Mouse (Mus musculus) heart, embryonic 11.5 days (tissue): Measurements from ENCODE around the gene Rasal2. TPM values are rescaled to one million over a fixed set of nuclear protein-coding genes. Genes with fewer than 3 reads are reported as not detected.

ENCODE experiments used
- ATAC-seq: fragments of 200-750 bp; cut with Nextera tagmentation; replicated peaks from 2 replicates; pipeline ENCODE4 v1.8.0; 2017; ENCODE audit warnings: moderate library complexity; ENCODE audit not compliant: insufficient number of reproducible peaks, low FRiP score, low TSS enrichment
- H3K27ac ChIP-seq: fragments of 300-500 bp; sonication (generic); 2 replicates; pipeline ENCODE4 v1.5.1; 2014; ENCODE audit warnings: mild to moderate bottlenecking, low read depth, low read length
- H3K27me3 ChIP-seq: fragments of 300-500 bp; sonication (generic); 2 replicates; pipeline ENCODE4 v1.6.1; 2014; ENCODE audit warnings: mild to moderate bottlenecking, low read length, mixed read lengths; ENCODE audit not compliant: control insufficient read depth, insufficient read depth
- H3K36me3 ChIP-seq: fragments of 300-500 bp; sonication (generic); 2 replicates; pipeline ENCODE4 v1.6.1; 2014; ENCODE audit warnings: mild to moderate bottlenecking, low read length, moderate library complexity, mixed read lengths; ENCODE audit not compliant: control insufficient read depth, insufficient read depth
- H3K4me1 ChIP-seq: fragments of 300-500 bp; sonication (generic); 2 replicates; pipeline ENCODE4 v1.6.1; 2014; ENCODE audit warnings: low read length; ENCODE audit not compliant: control insufficient read depth, insufficient read depth
- H3K4me2 ChIP-seq: fragments of 300-500 bp; sonication (generic); 2 replicates; pipeline ENCODE4 v1.6.1; 2014; ENCODE audit warnings: mild to moderate bottlenecking, moderate library complexity
- H3K4me3 ChIP-seq: fragments of 300-500 bp; sonication (generic); 2 replicates; pipeline ENCODE4 v1.5.1; 2014; ENCODE audit warnings: low read depth, low read length
- H3K9ac ChIP-seq: fragments of 300-500 bp; sonication (generic); 2 replicates; pipeline ENCODE4 v1.6.1; 2014; ENCODE audit warnings: mild to moderate bottlenecking, low read depth, low read length, moderate library complexity
- H3K9me3 ChIP-seq: fragments of 300-500 bp; sonication (generic); replicated peaks from 2 replicates; pipeline ENCODE4 v1.6.1; 2016; ENCODE audit warnings: low read length; ENCODE audit not compliant: control insufficient read depth
- WGBS: fragments of 180-500 bp; shearing (Covaris S2); extraction: QIAGEN DNeasy Blood & Tissue Kit; methylation state at CpG from one replicate; pipeline ENCODE4 v1.1.7; 2014; ENCODE audit not compliant: insufficient replicate concordance; 5-methylcytosine and 5-hydroxymethylcytosine counted together
- polyA plus RNA-seq: library from polyadenylated mRNA; unstranded; fragments of >200 nt; fragmentation: Nextera tagmentation; extraction: Ambion mirVana; gene quantifications from 2 replicates; pipeline ENCODE4 v1.2.1, GENCODE M21; 2014

Gene Rasal2
- polyA plus RNA-seq, 1 experiment from 2014 or later = 16.4 TPM

- Histone ChIP-seq H3K4me2 (no peak overlapping the region), H3K27ac (no peak overlapping the region), H3K27me3 (no peaks in the 10 kb centered on the region), H3K9ac (no peak overlapping the region), H3K4me3 (no peak overlapping the region), H3K4me1 (no peaks in the 10 kb centered on the region), H3K9me3 (no peaks in the 10 kb centered on the region), H3K36me3 (no peaks in the 10 kb centered on the region)
- no peak for ATAC-seq
- 80% methylated on average over 3 of the region's 3 CpGs for WGBS
These were observed 116.5 kb downstream of the Rasal2 start for GRCm38 (mm10) chr1:157295868-157296267.

GRCm38 (mm10) chr1:157290173-157290572, 122.2 kb downstream of the Rasal2 start:
- H3K27me3 ChIP-seq = no peaks in the 10 kb centered on the region
- no peaks in the 10 kb centered on the region for H3K9me3 ChIP-seq
- no peaks in the 10 kb centered on the region for H3K4me1 ChIP-seq
- no peak overlapping the region for H3K9ac ChIP-seq
- H3K36me3 ChIP-seq = no peaks in the 10 kb centered on the region
- no peak overlapping the region for H3K27ac ChIP-seq
- H3K4me2 ChIP-seq = no peak overlapping the region
- WGBS = 54% methylated on average over 2 of the region's 2 CpGs
- no peak overlapping the region for H3K4me3 ChIP-seq
- ATAC-seq = no peak

GRCm38 (mm10) chr1:157289251-157289650, 123.1 kb downstream of the Rasal2 start:
- Histone ChIP-seq H3K4me1 (no peaks in the 10 kb centered on the region), H3K9ac (no peak overlapping the region), H3K27me3 (no peaks in the 10 kb centered on the region), H3K36me3 (no peaks in the 10 kb centered on the region), H3K4me2 (no peak overlapping the region), H3K27ac (no peak overlapping the region), H3K9me3 (no peaks in the 10 kb centered on the region), H3K4me3 (no peak overlapping the region)
- 87% methylated on average over 2 of the region's 2 CpGs for WGBS
- ATAC-seq = no peak

GRCm38 (mm10) chr1:157286561-157286960, 125.8 kb downstream of the Rasal2 start:
- no peak overlapping the region for H3K27ac ChIP-seq
- H3K9ac ChIP-seq = no peak overlapping the region
- H3K4me3 ChIP-seq = no peak overlapping the region
- no peaks in the 10 kb centered on the region for H3K27me3 ChIP-seq
- no peak overlapping the region for H3K4me2 ChIP-seq
- WGBS = 11% methylated on average over 4 of the region's 4 CpGs
- no peaks in the 10 kb centered on the region for H3K36me3 ChIP-seq
- ATAC-seq = no peak
- H3K9me3 ChIP-seq = no peaks in the 10 kb centered on the region
- H3K4me1 ChIP-seq = no peaks in the 10 kb centered on the region

- Histone ChIP-seq H3K4me2 (no peak overlapping the region), H3K9me3 (no peaks in the 10 kb centered on the region), H3K4me3 (no peak overlapping the region), H3K36me3 (no peaks in the 10 kb centered on the region), H3K27me3 (no peaks in the 10 kb centered on the region), H3K9ac (no peak overlapping the region), H3K27ac (no peak overlapping the region), H3K4me1 (no peaks in the 10 kb centered on the region)
- WGBS = 85% methylated on average over 3 of the region's 3 CpGs
- ATAC-seq = no peak
These were observed 127.0 kb downstream of the Rasal2 start for GRCm38 (mm10) chr1:157285366-157285765.

GRCm38 (mm10) chr1:157280781-157281180, 131.6 kb downstream of the Rasal2 start:
- Histone ChIP-seq H3K27ac (no peak overlapping the region), H3K9me3 (no peaks in the 10 kb centered on the region), H3K4me1 (no peaks in the 10 kb centered on the region), H3K4me2 (no peak overlapping the region), H3K27me3 (no peaks in the 10 kb centered on the region), H3K9ac (no peak overlapping the region), H3K4me3 (no peak overlapping the region), H3K36me3 (no peaks in the 10 kb centered on the region)
- no peak for ATAC-seq

GRCm38 (mm10) chr1:157275672-157276307, 136.6 kb downstream of the Rasal2 start:
- ATAC-seq = no peak
- 67% methylated on average over 4 of the region's 4 CpGs for WGBS

GRCm38 (mm10) chr1:157267894-157268293, 144.5 kb downstream of the Rasal2 start:
- Histone ChIP-seq H3K4me3 (no peak overlapping the region), H3K4me1 (no peaks in the 10 kb centered on the region), H3K27me3 (no peaks in the 10 kb centered on the region), H3K9ac (no peak overlapping the region), H3K27ac (no peak overlapping the region), H3K36me3 (no peaks in the 10 kb centered on the region), H3K9me3 (no peaks in the 10 kb centered on the region), H3K4me2 (no peak overlapping the region)
- no peak for ATAC-seq
- WGBS = 77% methylated on average over 3 of the region's 3 CpGs

More at GRCm38 (mm10) chr1:157275672-157276307, 136.6 kb downstream of the Rasal2 start:
- Histone ChIP-seq H3K4me2 (no peak overlapping the region), H3K9me3 (no peaks in the 10 kb centered on the region), H3K4me1 (no peaks in the 10 kb centered on the region), H3K36me3 (no peaks in the 10 kb centered on the region), H3K27me3 (no peaks in the 10 kb centered on the region), H3K27ac (no peak overlapping the region), H3K9ac (no peak overlapping the region), H3K4me3 (no peak overlapping the region)

GRCm38 (mm10) chr1:157256562-157256961, 155.8 kb downstream of the Rasal2 start:
- H3K4me3 ChIP-seq = 0 out of 2 replicates have a peak overlapping the region, but pooled peaks have one; percentile 10
- ATAC-seq = peak; percentile 74; the same call in 1 of the 2 replicates
- H3K27me3 ChIP-seq = no peaks in the 10 kb centered on the region
- H3K9ac ChIP-seq = no peak overlapping the region
- peak overlapping the region; percentile 48 for H3K4me2 ChIP-seq
- no peaks in the 10 kb centered on the region for H3K9me3 ChIP-seq
- WGBS = 14% methylated on average over 4 of the region's 4 CpGs
- no peaks in the 10 kb centered on the region for H3K4me1 ChIP-seq
- no peaks in the 10 kb centered on the region for H3K36me3 ChIP-seq
- peak overlapping the region; percentile 41; the same call in 1 of the 2 replicates for H3K27ac ChIP-seq
